In the genomic region with DNA sequence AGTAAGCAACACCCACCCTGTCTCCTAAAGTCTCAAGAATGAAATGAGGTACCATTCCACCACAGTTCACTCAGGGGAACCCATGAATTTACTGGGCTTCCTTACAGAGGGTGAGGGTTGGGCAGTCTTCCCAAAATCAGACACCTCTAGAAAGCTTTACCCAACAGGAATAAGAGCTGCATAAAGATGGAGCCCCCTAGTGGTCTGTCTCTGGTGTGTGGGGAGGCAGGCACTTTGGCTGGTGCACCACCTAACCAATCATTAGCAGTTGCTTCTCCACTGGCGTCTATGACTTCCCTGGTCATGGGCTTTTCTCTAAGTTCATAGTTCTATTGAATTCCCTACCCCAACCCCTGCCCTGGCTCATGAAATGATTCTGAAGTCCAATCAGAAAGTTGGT, we compare ENCODE assay signal across 15 mouse cellular contexts.
DNase-seq lines count a peak whose midpoint lies in the region; ATAC-seq and TF ChIP-seq lines count a peak whose summit lies in the region.
"Had no signal": no experiment of that assay in that cellular context is flagged by ENCODE, and none has a peak within 500 bp of the region (broad histone marks: within the 10 kb centered on the region; RNA-seq: fewer than 3 reads in every experiment).

No protein-coding gene starts in this region.

- no peak for TF ChIP-seq POLR2A in thymus, adult 2 months (IDR thresholded peaks at IDR 0.05; ENCODE audit: control insufficient read depth, extremely low read depth, insufficient read depth, low read length, poor library complexity)
- no peak for TF ChIP-seq POLR2A in small intestine, adult 2 months (IDR thresholded peaks at IDR 0.05; ENCODE audit: low read depth, low read length)

- no peak overlapping the region for H3K9ac ChIP-seq in forebrain, postnatal 0 days
- H3K9ac ChIP-seq in forebrain, embryonic 13.5 days = no peak overlapping the region
- H3K9ac ChIP-seq: forebrain, embryonic 12.5 days; heart, embryonic 15.5 days; hindbrain, embryonic 14.5 days had no signal

- no peak for ATAC-seq in forebrain, postnatal 0 days
- ATAC-seq in forebrain, embryonic 13.5 days = no peak
- ATAC-seq in activated CD4-positive, CD25-positive, alpha-beta regulatory T cell, adult 4 months = no peak

- no peaks in the 10 kb centered on the region for H3K9me3 ChIP-seq in forebrain, postnatal 0 days (ENCODE audit: low read length)
- no peaks in the 10 kb centered on the region for H3K9me3 ChIP-seq in forebrain, embryonic 13.5 days (replicated peaks)
- H3K9me3 ChIP-seq: forebrain, embryonic 12.5 days; heart, embryonic 15.5 days had no signal

- no peak for DNase-seq in forebrain, postnatal 0 days
- no peak for DNase-seq in layer of hippocampus, adult 2 months (ENCODE audit: low spot score in 2 of 2)
- DNase-seq in layer of hippocampus, postnatal 25 days (ENCODE audit: extremely low spot score in 1 of 2, low spot score in 1 of 2) = no peak
- DNase-seq in thymus, adult 2 months = peak; percentile 4
- DNase-seq in thymus, postnatal 0 days (ENCODE audit: low spot score) = no peak
- DNase-seq: cerebellum, adult 9-11 months; gastrocnemius, postnatal 14 days; kidney, postnatal 14 days; layer of hippocampus, postnatal 36 days had no signal

- no peaks in the 10 kb centered on the region for H3K36me3 ChIP-seq in forebrain, postnatal 0 days (ENCODE audit: insufficient read depth)
- no peaks in the 10 kb centered on the region for H3K36me3 ChIP-seq in forebrain, embryonic 13.5 days (ENCODE audit: poor library complexity, severe bottlenecking)
- H3K36me3 ChIP-seq in thymus, adult 2 months (ENCODE audit: control insufficient read depth, insufficient read depth, low read length) = no peaks in the 10 kb centered on the region
- no peaks in the 10 kb centered on the region for H3K36me3 ChIP-seq in small intestine, adult 2 months (ENCODE audit: control insufficient read depth, insufficient read depth, low read length)
- H3K36me3 ChIP-seq: forebrain, embryonic 12.5 days; heart, embryonic 15.5 days had no signal

- H3K27me3 ChIP-seq in forebrain, postnatal 0 days (ENCODE audit: insufficient read depth, low read length) = no peaks in the 10 kb centered on the region
- H3K27me3 ChIP-seq in forebrain, embryonic 13.5 days = no peaks in the 10 kb centered on the region
- no peaks in the 10 kb centered on the region for H3K27me3 ChIP-seq in thymus, adult 2 months (ENCODE audit: control insufficient read depth, insufficient read depth, low read length)
- no peaks in the 10 kb centered on the region for H3K27me3 ChIP-seq in small intestine, adult 2 months (ENCODE audit: control insufficient read depth, insufficient read depth, low read length)
- H3K27me3 ChIP-seq: forebrain, embryonic 12.5 days; heart, embryonic 15.5 days had no signal

- no peak overlapping the region for H3K4me3 ChIP-seq in forebrain, postnatal 0 days (ENCODE audit: low read depth, low read length)
- H3K4me3 ChIP-seq in forebrain, embryonic 13.5 days = no peak overlapping the region
- H3K4me3 ChIP-seq in layer of hippocampus, adult 2 months = no peak overlapping the region
- no peak overlapping the region for H3K4me3 ChIP-seq in thymus, adult 2 months (ENCODE audit: control insufficient read depth, insufficient read depth, low read length)
- H3K4me3 ChIP-seq in small intestine, adult 2 months (ENCODE audit: low read depth, low read length) = no peak overlapping the region
- H3K4me3 ChIP-seq: forebrain, embryonic 12.5 days; heart, embryonic 15.5 days had no signal

- WGBS in forebrain, postnatal 0 days = 72% methylated on average over 1 of the region's 1 CpGs
- WGBS in forebrain, embryonic 13.5 days = 88% methylated on average over 1 of the region's 1 CpGs
- whole genome bisulfite sequencing in thymus, adult 2 months = 94% methylated on average over 1 of the region's 1 CpGs
- WGBS in small intestine, adult 2 months = 81% methylated on average over 1 of the region's 1 CpGs

- TF ChIP-seq CTCF in forebrain, postnatal 0 days (IDR thresholded peaks at IDR 0.05; ENCODE audit: low read depth) = peak; percentile 20; the same call in 1 of the 2 replicates
- TF ChIP-seq CTCF in layer of hippocampus, adult 2 months (conservative IDR thresholded peaks at IDR 0.05) = peak; percentile 57
- TF ChIP-seq CTCF in thymus, adult 2 months (IDR thresholded peaks at IDR 0.05; ENCODE audit: borderline replicate concordance, control insufficient read depth, extremely low read depth, insufficient read depth, low read length, poor library complexity) = no peak
- 0 out of 2 replicates have a peak, but pooled peaks have one; percentile 21 for TF ChIP-seq CTCF in small intestine, adult 2 months (IDR thresholded peaks at IDR 0.05; ENCODE audit: extremely low read depth, insufficient read length, insufficient replicate concordance, low read depth, low read length)

- no peak overlapping the region for H3K27ac ChIP-seq in forebrain, postnatal 0 days (ENCODE audit: low read depth, low read length)
- H3K27ac ChIP-seq in forebrain, embryonic 13.5 days = no peak overlapping the region
- H3K27ac ChIP-seq in layer of hippocampus, adult 2 months = no peak overlapping the region
- no peak overlapping the region for H3K27ac ChIP-seq in thymus, adult 2 months (ENCODE audit: control insufficient read depth, insufficient read depth, low read length)
- no peak overlapping the region for H3K27ac ChIP-seq in small intestine, adult 2 months (ENCODE audit: insufficient read depth, low read depth, low read length)
- H3K27ac ChIP-seq: forebrain, embryonic 12.5 days; heart, embryonic 15.5 days; hindbrain, embryonic 14.5 days had no signal

- no peak overlapping the region for H3K4me2 ChIP-seq in forebrain, postnatal 0 days (ENCODE audit: low read depth)
- H3K4me2 ChIP-seq in forebrain, embryonic 13.5 days = no peak overlapping the region
- H3K4me2 ChIP-seq: forebrain, embryonic 12.5 days; heart, embryonic 15.5 days; hindbrain, embryonic 14.5 days had no signal

- H3K4me1 ChIP-seq in forebrain, postnatal 0 days (ENCODE audit: insufficient read depth) = no peaks in the 10 kb centered on the region
- H3K4me1 ChIP-seq in forebrain, embryonic 13.5 days = no peaks in the 10 kb centered on the region
- no peaks in the 10 kb centered on the region for H3K4me1 ChIP-seq in thymus, adult 2 months (replicated peaks; ENCODE audit: control insufficient read depth, insufficient read depth, low read length)
- no peaks in the 10 kb centered on the region for H3K4me1 ChIP-seq in small intestine, adult 2 months (ENCODE audit: control insufficient read depth, insufficient read depth, insufficient read length, low read length)
- H3K4me1 ChIP-seq: forebrain, embryonic 12.5 days; heart, embryonic 15.5 days had no signal
